Mouse (Mus musculus) forebrain, embryonic 15.5 days (tissue): ENCODE data around the gene Cygb. TPM values are rescaled to one million over a fixed set of nuclear protein-coding genes. Genes with fewer than 3 reads are reported as not detected.
"Not testable (repeated sequence)": the region's sequence is repeated elsewhere in the genome, so short reads cannot be mapped to it uniquely, and the experiment has no call there.

Source experiments
- ATAC-seq: fragments of 200-750 bp; cut with Nextera tagmentation; replicated peaks from 2 replicates; pipeline ENCODE4 v1.8.0; 2017; ENCODE audit warnings: mild to moderate bottlenecking, moderate TSS enrichment, moderate library complexity
- H3K27ac ChIP-seq: fragments of 300-500 bp; sonication (generic); replicated peaks from 2 replicates; pipeline ENCODE4 v1.5.1; 2015; ENCODE audit warnings: mild to moderate bottlenecking, inconsistent platforms
- H3K27me3 ChIP-seq: fragments of 300-500 bp; sonication (generic); 2 replicates; pipeline ENCODE4 v1.6.1; 2015; ENCODE audit warnings: inconsistent platforms
- H3K36me3 ChIP-seq: fragments of 300-500 bp; sonication (generic); 2 replicates; pipeline ENCODE4 v1.6.1; 2015; ENCODE audit warnings: mild to moderate bottlenecking, inconsistent platforms
- H3K4me1 ChIP-seq: fragments of 300-500 bp; sonication (generic); 2 replicates; pipeline ENCODE4 v1.6.1; 2015; ENCODE audit warnings: inconsistent platforms
- H3K4me2 ChIP-seq: fragments of 300-500 bp; sonication (generic); replicated peaks from 2 replicates; pipeline ENCODE4 v1.6.1; 2015; ENCODE audit warnings: mild to moderate bottlenecking, inconsistent platforms
- H3K4me3 ChIP-seq: fragments of 300-500 bp; sonication (generic); 2 replicates; pipeline ENCODE4 v1.5.1; 2015; ENCODE audit warnings: mild to moderate bottlenecking, inconsistent platforms
- H3K9ac ChIP-seq: fragments of 300-500 bp; sonication (generic); replicated peaks from 2 replicates; pipeline ENCODE4 v1.6.1; 2015; ENCODE audit warnings: mild to moderate bottlenecking, inconsistent platforms
- H3K9me3 ChIP-seq: fragments of 300-500 bp; sonication (generic); 2 replicates; pipeline ENCODE4 v1.6.1; 2016; ENCODE audit warnings: inconsistent platforms
- whole genome bisulfite sequencing: fragments of 180-500 bp; shearing (Covaris S2); methylation state at CpG from one replicate; pipeline ENCODE4 v1.1.7; 2015; ENCODE audit warnings: mixed read lengths; 5-methylcytosine and 5-hydroxymethylcytosine counted together
- polyA plus RNA-seq: library from polyadenylated mRNA; unstranded; fragments of >200 nt; fragmentation: Nextera tagmentation; extraction: Ambion mirVana; gene quantifications from 2 replicates; pipeline ENCODE4 v1.2.1, GENCODE M21; 2015

Gene Cygb
- polyA plus RNA-seq, 1 experiment from 2014 or later: 16.4 TPM

DNA sequence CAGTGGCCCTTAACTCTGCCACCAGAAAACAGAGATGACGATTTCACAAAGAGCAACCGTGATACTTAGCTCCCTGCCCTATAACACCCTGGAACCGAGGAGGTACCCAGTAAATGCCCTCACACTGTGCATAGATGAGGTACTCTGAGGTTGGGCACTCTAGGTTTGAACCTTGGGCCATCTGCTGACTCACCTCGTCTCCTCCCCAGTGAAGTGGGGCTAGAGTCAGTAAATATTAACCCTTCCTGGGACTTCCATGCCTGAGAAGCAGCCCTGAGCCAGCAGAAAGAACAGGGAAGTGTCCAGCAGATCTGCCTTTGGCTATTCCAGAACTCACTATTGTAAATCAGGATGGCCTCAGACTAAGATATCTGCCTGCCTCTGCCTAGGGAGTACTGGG is 29.7 kb upstream of the Cygb start:
- no peaks in the 10 kb centered on the region for H3K4me1 ChIP-seq
- peaks cover 4% of the 10 kb centered on the region; the same call in 1 of the 2 replicates for H3K36me3 ChIP-seq
- H3K4me3 ChIP-seq: no peak overlapping the region
- H3K9me3 ChIP-seq: no peaks in the 10 kb centered on the region
- 89% methylated on average over 4 of the region's 4 CpGs for WGBS
- H3K4me2 ChIP-seq: no peak overlapping the region
- no peak overlapping the region for H3K27ac ChIP-seq
- H3K27me3 ChIP-seq: no peaks in the 10 kb centered on the region
- ATAC-seq: no peak
- H3K9ac ChIP-seq: no peak overlapping the region

DNA sequence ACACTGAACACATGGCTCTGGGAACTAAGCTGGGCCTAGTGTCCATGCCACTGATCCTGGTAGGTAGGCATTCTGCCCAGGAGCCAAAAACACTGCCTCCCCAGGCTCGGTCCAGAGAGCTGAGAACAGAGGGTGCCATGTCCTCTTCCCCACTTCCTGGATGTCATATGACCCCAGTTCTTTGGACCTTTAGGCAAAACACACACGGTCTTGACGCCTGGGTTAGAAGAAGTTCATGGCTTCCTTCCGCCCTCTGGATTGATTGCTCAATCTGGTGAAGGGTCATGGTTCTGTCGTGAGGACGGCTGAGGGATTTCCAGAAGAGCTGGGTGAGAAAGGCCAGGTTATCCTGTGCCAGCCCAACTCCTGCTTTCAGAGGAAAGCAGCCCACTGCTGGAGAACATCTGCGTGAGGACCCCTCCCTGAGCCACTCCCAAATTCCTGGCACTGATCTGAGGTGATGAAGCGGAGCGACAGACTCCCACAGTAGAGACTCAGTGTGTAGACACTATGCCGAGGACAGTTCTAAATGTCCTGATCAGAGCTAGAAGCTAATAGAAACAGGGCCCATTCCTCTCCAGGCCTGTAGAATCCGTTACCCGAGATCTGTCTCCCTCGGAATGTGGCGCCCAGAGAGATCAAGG is 28.5 kb upstream of the Cygb start:
- WGBS: 89% methylated on average over 14 of the region's 14 CpGs

DNA sequence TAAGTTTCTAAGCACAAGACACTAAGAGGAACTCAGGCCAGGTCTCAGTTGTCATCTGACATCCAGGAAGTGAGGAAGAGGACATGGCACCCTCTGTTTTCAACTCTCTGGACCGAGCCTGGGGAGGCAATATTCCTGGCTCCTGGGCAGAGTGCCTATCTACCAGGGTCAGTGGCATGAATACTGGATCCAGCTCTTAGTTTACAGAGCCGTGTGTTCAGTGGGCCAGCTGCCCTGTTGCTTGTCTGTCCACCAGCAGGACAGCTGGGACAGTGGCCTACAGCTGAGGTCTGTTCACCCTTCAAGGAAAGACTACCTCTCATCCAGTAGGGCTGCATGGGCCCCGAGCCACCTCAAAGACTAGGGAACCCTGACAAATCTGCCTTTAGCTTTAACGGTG is 27.0 kb upstream of the Cygb start:
- WGBS: 82% methylated on average over 4 of the region's 4 CpGs
- H3K36me3 ChIP-seq: peaks cover 19% of the 10 kb centered on the region

More for the DNA sequence above, 28.5 kb upstream of the Cygb start:
- H3K9me3 ChIP-seq: no peaks in the 10 kb centered on the region
- H3K27me3 ChIP-seq: no peaks in the 10 kb centered on the region
- H3K27ac ChIP-seq: no peak overlapping the region
- no peak overlapping the region for H3K4me3 ChIP-seq
- no peak for ATAC-seq
- H3K4me1 ChIP-seq: no peaks in the 10 kb centered on the region
- H3K36me3 ChIP-seq: peaks cover 6% of the 10 kb centered on the region; the same call in 1 of the 2 replicates
- no peak overlapping the region for H3K4me2 ChIP-seq
- H3K9ac ChIP-seq: no peak overlapping the region

DNA sequence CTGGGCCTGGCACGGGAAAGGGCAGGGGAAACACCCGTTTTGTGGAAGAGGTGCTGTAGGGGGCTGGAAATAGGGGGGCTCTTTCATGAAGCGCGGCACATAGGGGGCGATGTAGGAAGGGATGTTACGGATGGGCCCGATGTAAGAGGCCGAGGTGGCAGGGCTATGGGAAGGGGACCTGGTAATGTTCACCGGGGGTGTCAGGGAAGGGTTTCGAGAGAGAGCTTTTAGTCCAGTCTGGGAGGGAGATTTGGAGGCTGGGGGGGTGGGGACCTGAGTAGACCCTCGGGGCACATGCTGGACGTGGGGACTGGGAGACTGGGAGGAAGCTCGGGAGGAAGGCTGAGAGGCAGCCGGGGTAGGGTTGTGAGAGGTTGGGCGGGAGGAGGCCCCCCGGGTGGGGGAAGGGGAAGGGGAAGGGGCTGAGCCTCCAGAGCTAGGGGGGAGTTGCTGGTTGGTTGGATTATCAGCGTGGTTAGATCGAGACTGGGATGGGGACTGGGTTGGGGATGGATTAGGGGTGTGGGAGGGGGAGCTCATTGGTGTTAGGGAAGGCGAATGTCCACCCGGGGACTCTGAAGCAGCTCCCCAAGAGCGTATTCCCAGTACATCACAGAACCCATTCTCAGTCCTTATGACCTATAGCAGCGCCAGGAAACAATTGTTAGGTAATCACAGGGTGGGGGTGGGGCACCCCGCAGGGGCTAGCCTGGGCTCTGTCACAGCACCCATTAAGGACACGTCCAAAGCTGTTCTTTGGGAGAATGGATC is 26.4 kb upstream of the Cygb start:
- no peak overlapping the region for H3K4me2 ChIP-seq
- no peak overlapping the region for H3K4me3 ChIP-seq
- no peaks in the 10 kb centered on the region for H3K27me3 ChIP-seq
- no peak overlapping the region for H3K27ac ChIP-seq
- H3K9me3 ChIP-seq: no peaks in the 10 kb centered on the region
- H3K9ac ChIP-seq: no peak overlapping the region
- H3K4me1 ChIP-seq: no peaks in the 10 kb centered on the region
- 75% methylated on average over 24 of the region's 24 CpGs for WGBS
- no peak for ATAC-seq
- peaks cover 25% of the 10 kb centered on the region for H3K36me3 ChIP-seq

More for the DNA sequence above, 27.0 kb upstream of the Cygb start:
- Histone ChIP-seq H3K4me1 (no peaks in the 10 kb centered on the region), H3K9me3 (no peaks in the 10 kb centered on the region), H3K9ac (no peak overlapping the region), H3K27me3 (no peaks in the 10 kb centered on the region), H3K4me2 (no peak overlapping the region), H3K4me3 (no peak overlapping the region), H3K27ac (no peak overlapping the region)
- no peak for ATAC-seq

DNA sequence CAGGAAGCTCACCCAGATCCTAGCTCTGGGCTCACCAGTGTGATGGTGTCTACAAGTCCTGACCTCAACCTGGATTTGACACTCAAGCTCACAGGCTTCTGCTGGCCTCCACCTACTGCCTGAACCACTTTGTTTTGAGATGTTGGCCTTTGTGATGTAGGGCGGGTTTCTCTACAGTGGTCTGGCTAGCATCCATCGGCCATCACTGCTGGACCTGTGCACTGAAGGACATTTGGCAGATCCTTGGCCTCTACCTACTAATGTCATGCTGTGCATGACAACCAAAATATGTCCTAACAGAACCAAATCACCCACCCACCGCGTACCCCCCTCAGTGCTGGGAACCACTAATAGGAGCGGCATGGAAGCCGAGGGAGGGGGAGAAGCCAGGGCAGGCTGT is 25.0 kb upstream of the Cygb start:
- Histone ChIP-seq H3K27me3 (no peaks in the 10 kb centered on the region), H3K4me2 (no peak overlapping the region), H3K4me1 (no peaks in the 10 kb centered on the region), H3K9me3 (no peaks in the 10 kb centered on the region), H3K9ac (no peak overlapping the region), H3K4me3 (no peak overlapping the region), H3K36me3 (peaks cover 39% of the 10 kb centered on the region), H3K27ac (no peak overlapping the region)
- ATAC-seq: no peak
- WGBS: 95% methylated on average over 6 of the region's 6 CpGs

DNA sequence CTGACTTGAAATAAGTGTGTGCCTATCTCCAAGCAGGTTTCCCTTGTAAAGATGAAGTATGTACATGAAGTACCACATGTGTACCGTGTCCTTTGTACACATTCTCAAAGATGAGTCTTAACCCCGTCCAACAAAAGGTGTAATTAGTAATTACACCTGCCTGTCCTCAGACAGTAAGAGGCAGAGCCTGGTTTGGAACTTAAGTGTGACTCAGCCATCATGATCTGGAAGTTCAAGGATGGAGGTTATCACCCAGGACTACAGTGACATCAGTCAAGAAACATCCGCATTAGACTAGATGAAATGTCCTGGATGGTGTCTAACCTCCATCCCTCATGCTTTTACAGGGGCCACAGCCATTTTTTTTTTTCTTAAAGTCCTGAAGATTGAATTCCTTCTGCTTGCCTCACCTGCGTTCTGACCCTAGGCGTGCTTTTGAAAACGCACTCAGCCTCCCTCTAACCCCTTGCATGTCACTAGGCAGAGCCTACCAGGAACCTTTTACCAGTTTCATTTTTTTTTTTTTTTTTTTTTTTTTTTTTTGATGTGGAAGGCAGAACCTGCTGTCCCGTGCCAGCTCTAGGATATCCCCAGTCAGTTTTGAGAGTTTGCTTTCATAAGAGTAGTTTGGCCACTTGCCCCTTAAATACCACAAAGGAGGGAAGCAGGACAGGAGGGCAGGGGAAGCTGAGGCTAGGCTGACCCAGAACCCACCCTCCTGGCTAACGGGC is 23.8 kb upstream of the Cygb start:
- 88% methylated on average over 8 of the region's 8 CpGs for WGBS
- peaks cover 48% of the 10 kb centered on the region for H3K36me3 ChIP-seq

DNA sequence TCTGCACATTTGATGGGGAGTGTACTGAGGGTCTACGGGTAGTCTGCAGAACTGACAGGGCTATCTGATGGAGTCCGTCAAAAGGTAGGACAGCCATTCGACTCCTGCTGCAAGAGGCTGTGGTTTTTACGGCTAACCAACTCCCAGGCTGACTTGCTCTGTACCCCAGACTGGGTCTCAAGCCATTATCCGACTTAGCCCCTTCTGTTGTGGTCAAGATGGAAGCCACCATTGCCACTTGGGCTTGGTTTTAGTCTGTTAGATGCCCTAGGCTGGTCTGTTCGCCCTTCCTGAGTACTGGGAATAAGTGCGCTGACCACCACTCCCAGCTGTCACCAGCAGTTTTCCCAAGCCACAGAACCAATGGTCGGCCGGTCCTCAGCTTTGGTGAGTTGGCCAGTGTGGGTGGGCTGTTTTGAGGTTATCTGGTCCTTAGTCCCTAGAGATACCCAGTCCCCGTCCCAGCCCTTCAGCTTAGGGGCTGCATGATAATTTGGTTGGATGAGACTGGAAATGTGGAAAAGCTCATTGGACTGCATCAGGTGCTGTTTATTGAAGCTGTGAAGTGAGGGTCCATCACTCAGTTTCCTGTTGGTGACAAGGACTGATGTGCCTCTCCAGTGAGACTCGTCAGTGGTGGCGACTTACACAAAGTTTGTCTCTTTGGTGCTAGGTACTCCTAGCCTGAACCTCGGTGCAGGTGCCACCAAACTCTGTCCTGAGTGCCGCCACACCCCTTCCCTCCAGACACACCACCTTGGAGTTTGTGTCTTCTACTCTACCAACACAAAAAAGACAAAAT is 22.3 kb upstream of the Cygb start:
- 90% methylated on average over 14 of the region's 14 CpGs for WGBS
- Histone ChIP-seq H3K27me3 (no peaks in the 10 kb centered on the region), H3K27ac (no peak overlapping the region), H3K4me3 (no peak overlapping the region), H3K4me1 (peaks cover 18% of the 10 kb centered on the region), H3K9ac (no peak overlapping the region), H3K9me3 (no peaks in the 10 kb centered on the region), H3K4me2 (no peak overlapping the region), H3K36me3 (peaks cover 48% of the 10 kb centered on the region)
- no peak for ATAC-seq

More for the DNA sequence above, 23.8 kb upstream of the Cygb start:
- Histone ChIP-seq H3K9ac (no peak overlapping the region), H3K27ac (no peak overlapping the region), H3K9me3 (no peaks in the 10 kb centered on the region), H3K4me1 (peaks cover 9% of the 10 kb centered on the region), H3K4me2 (no peak overlapping the region), H3K4me3 (no peak overlapping the region), H3K27me3 (no peaks in the 10 kb centered on the region)
- ATAC-seq: no peak

DNA sequence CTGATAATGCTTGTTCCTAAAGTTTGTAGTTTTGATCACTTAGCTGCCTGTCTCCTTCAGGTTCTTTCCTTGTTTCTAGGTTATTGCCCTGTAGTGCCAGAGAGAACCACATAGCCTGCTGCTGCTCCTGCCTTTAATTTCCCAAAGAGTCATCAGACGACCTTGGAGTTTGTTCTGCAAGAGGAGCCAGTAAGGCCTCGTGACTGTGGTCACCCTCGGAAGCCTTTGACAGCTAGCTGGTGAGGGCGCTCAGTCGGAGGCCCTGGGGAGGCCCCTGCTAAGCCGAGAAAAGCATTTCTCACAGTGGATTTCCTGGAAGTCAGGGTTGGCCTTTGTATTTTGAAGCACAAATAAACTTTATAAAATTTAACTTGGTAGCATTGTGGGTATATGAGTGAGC is 21.3 kb upstream of the Cygb start:
- H3K4me1 ChIP-seq: peaks cover 27% of the 10 kb centered on the region

DNA sequence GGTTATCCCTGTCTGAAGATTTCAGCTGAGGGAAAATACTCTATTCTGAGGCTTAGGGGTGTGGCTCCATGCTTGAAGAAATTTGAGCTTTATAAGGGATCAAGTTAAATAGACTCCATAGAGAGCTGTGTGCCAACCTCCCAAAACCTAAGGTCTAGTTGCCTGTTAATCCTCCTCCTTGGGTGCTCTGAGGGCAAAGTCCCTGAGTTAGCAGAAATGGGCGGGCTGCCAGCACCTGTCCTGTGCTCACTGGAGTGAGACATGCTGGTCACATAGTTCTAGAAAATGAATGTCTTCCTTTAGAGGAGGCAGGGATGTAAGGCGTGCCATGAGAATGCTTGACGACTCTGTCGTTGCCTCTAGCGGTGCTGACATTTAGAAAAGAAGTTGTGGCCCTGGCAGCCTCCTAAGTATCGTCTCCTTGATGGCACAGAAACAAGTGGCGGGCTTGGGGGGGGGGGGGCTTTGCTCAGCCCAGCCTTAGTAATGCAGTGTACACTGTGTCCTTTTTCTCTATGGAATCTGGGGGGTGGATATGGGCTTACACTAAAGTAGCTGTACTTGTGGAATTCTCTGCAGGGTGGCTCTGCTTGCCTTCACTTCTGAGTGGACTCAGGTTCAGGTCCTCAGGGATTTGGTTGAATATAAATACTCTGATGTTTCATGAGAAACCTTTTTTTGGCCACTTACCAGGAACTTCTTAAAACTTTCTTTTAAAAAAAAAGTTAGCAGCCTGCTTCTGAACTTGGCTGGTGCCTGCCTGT is 20.7 kb upstream of the Cygb start:
- Histone ChIP-seq H3K36me3 (peaks cover 48% of the 10 kb centered on the region), H3K9ac (no peak overlapping the region), H3K27me3 (no peaks in the 10 kb centered on the region), H3K9me3 (no peaks in the 10 kb centered on the region), H3K27ac (no peak overlapping the region), H3K4me2 (no peak overlapping the region), H3K4me3 (no peak overlapping the region), H3K4me1 (peaks cover 28% of the 10 kb centered on the region)
- 48% methylated on average over 7 of the region's 7 CpGs for WGBS
- no peak for ATAC-seq

More for the DNA sequence above, 21.3 kb upstream of the Cygb start:
- H3K9ac ChIP-seq, H3K9me3 ChIP-seq, H3K27me3 ChIP-seq, H3K4me2 ChIP-seq, ATAC-seq, H3K27ac ChIP-seq, H3K4me3 ChIP-seq: not testable (repeated sequence)
- H3K36me3 ChIP-seq: peaks cover 48% of the 10 kb centered on the region
- WGBS: 86% methylated on average over 6 of the region's 6 CpGs

DNA sequence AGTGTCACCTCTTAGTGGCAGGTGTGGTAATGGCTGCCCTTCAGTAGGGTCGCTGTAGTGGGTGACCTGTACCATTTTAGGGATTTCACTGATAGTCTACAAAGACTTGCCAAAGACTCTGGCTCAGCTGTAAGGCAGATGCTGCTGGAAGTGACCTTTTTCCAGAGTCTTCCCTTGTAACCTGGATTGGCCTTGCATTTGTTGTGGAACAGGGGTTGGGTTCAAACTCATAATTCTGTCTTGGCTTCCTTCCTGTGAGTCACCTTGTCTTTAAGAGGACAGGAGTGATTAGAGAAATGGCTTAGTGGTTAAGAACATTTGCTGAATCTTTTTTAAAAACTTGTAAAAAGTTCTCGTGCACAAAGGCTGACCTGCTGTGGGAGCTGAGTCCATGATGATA is 19.3 kb upstream of the Cygb start:
- Histone ChIP-seq H3K27me3 (no peaks in the 10 kb centered on the region), H3K9me3 (no peaks in the 10 kb centered on the region), H3K4me3 (peak overlapping the region; percentile 72; the same call in 1 of the 2 replicates), H3K36me3 (peaks cover 43% of the 10 kb centered on the region), H3K9ac (no peak overlapping the region), H3K27ac (no peak overlapping the region), H3K4me2 (no peak overlapping the region), H3K4me1 (peaks cover 35% of the 10 kb centered on the region)
- no peak for ATAC-seq
- WGBS: 89% methylated on average over 2 of the region's 2 CpGs

DNA sequence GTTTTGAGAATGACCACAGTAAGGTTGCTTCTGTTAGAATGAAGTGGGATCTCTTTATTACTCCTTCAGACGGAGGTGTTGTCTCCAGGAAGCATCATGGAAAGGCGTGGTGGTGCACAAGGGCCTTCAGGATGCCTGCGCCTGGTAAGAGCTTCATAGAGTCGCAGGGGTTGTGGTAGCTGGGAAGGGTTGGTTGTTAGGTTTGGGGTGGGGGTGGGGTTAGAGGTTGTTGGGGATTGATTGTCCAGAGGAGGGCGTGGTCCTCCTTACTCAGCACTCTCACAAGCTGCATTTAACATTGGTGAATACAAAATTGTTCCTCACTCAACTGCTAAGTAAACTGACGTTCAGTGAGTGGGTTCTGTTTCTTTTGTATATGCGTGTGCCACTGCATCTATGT is 18.5 kb upstream of the Cygb start:
- 15% methylated on average over 7 of the region's 7 CpGs for WGBS
- peak overlapping the region; percentile 72 for H3K4me3 ChIP-seq
- no peak overlapping the region for H3K27ac ChIP-seq
- peaks cover 43% of the 10 kb centered on the region for H3K36me3 ChIP-seq
- peak overlapping the region; percentile 78 for H3K9ac ChIP-seq
- H3K4me2 ChIP-seq: peak overlapping the region; percentile 92
- peaks cover 35% of the 10 kb centered on the region for H3K4me1 ChIP-seq
- no peak for ATAC-seq
- no peaks in the 10 kb centered on the region for H3K27me3 ChIP-seq
- no peaks in the 10 kb centered on the region for H3K9me3 ChIP-seq
